Mouse (Mus musculus) bone marrow macrophage, adult 2 months (primary cell): ENCODE data around the gene Tbc1d25. TPM values are rescaled to one million over a fixed set of nuclear protein-coding genes. Genes with fewer than 3 reads are reported as not detected.

Source experiments
- H3K27ac ChIP-seq: 2 replicates; pipeline ENCODE4 v1.5.1; 2012; ENCODE audit warnings: low read depth, low read length; ENCODE audit not compliant: insufficient read depth
- H3K4me1 ChIP-seq: 2 replicates; pipeline ENCODE4 v1.6.1; 2012; ENCODE audit warnings: low read length; ENCODE audit not compliant: control insufficient read depth, insufficient read depth
- H3K4me3 ChIP-seq: 2 replicates; pipeline ENCODE4 v1.5.1; 2012; ENCODE audit warnings: mild to moderate bottlenecking, low read length, moderate library complexity; ENCODE audit not compliant: insufficient read depth
- CTCF ChIP-seq: IDR thresholded peaks from 2 replicates; pipeline ENCODE4 v1.5.1; 2012; ENCODE audit warnings: low read depth, mild to moderate bottlenecking, low read length, moderate library complexity
- POLR2A ChIP-seq: IDR thresholded peaks from 2 replicates; pipeline ENCODE4 v1.6.1; 2012; ENCODE audit warnings: mild to moderate bottlenecking, low read depth, low read length, borderline replicate concordance
- polyA plus RNA-seq: library from polyadenylated mRNA; stranded (reverse); fragments of >200 nt; gene quantifications from 2 replicates; pipeline ENCODE4 v1.2.4, GENCODE M21; 2012; ENCODE audit not compliant: missing spikeins, insufficient read depth, insufficient read length

Gene Tbc1d25
- polyA plus RNA-seq, 1 experiment, result 5.9 TPM

DNA sequence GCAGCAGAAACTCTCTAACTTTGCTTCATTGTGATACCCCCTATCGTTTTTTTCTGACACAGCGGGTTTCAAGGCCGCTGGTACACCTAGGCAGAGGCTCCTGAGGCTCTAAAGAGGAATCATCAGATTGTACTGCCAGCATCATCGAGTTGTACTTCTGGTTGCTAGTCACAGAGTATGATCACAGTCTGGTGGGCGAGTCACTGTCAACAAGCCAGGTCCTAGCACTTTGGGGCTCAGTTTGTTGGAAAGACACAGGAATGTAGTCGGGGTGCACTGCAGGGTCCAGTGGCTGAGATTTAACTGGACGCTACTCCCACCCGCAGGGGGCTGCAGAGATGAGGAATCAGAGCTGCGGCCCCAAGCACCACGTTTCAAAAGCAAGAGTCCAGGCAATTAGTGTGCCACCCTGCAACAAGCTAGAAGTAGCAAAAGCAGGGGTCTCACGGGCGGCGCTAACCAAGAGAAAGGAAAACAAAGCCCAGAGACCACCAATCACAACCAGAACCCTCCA lies 16.2 kb upstream of the Tbc1d25 start:
- Histone ChIP-seq H3K4me3 (peak overlapping the region; percentile 87), H3K27ac (peak overlapping the region; percentile 25; the same call in 1 of the 2 replicates), H3K4me1 (peaks cover 6% of the 10 kb centered on the region)
- TF ChIP-seq CTCF, result no peak
- no peak for TF ChIP-seq POLR2A

DNA sequence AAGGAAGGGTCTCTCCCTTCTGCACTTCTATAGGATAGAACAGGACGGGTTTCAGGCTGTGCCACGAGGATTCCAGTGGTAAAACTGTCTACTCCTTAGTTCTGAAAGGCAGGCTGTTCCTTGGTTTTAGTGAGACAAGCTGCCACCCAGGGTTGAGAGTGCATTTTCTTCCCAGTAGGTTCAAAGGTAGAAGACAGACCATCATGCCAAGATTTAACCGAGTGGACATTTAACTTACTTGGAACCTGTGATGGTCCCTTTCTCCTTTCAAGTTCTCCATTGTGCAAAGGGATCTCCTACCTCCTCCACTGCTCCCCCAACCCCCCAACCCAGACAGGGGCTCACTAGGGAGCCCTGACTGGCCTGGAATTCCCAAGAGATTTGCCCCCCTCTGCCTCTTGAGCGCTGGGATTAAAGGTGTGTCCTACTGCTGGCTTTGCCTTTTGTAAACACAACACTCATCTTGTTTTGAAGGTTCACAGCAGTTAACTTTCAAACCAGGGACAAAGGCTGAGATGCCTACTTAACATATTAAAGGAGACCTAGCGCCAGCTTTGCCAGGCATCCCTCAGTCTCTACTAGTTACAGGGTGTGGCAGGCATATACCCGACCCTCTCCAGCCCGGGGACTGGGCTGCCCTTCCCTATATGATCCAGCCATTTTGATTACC lies 7.0 kb upstream of the Tbc1d25 start:
- Histone ChIP-seq H3K4me3 (no peak overlapping the region), H3K4me1 (no peaks in the 10 kb centered on the region), H3K27ac (no peak overlapping the region)
- TF ChIP-seq POLR2A (no peak), CTCF (no peak)

DNA sequence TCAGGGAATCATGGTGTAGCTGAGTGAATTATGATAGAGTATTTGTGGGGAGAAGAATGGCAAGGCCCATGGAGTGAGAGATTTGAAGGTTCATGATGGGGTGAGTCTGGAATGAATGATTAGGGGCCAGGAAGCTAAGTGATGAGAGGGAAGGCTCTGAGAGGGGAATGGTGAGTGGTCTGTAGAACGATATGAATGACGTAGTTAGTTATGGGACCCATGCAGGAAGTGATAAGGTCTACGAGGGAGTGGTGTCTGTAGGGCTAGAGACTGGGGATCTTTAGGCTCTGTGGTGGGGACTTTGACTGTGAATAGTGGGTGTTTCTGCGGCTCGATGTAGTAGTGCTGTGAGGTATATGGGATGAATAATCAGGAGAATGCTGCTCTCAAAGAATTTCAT lies 3.7 kb upstream of the Tbc1d25 start:
- H3K4me1 ChIP-seq, result peaks cover 2% of the 10 kb centered on the region; the same call in 1 of the 2 replicates

DNA sequence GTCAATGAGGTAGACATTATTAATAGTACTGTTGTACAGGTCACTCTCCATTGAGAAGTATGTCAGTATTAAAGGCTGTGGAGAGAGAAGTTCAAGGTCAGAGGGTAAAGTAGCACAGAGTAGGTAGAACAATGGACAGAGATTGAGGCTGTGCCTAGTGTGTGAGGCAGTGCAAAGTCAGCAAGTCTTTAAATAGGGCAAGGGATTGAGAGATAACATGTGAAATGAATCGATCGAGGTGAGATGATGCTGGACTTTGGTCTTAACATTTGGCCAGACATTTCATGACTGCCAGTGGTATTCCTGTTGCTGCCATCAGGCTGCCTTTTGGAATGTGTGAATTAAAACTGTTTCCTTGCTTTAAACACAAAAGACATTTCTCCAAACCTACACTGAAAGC lies 2.9 kb upstream of the Tbc1d25 start:
- no peak overlapping the region for H3K4me3 ChIP-seq
- TF ChIP-seq POLR2A (no peak), CTCF (no peak)
- H3K4me1 ChIP-seq, result peaks cover 2% of the 10 kb centered on the region; the same call in 1 of the 2 replicates
- no peak overlapping the region for H3K27ac ChIP-seq

More for the DNA sequence above, 3.7 kb upstream of the Tbc1d25 start:
- no peak overlapping the region for H3K27ac ChIP-seq
- no peak overlapping the region for H3K4me3 ChIP-seq
- TF ChIP-seq POLR2A (no peak), CTCF (no peak)

DNA sequence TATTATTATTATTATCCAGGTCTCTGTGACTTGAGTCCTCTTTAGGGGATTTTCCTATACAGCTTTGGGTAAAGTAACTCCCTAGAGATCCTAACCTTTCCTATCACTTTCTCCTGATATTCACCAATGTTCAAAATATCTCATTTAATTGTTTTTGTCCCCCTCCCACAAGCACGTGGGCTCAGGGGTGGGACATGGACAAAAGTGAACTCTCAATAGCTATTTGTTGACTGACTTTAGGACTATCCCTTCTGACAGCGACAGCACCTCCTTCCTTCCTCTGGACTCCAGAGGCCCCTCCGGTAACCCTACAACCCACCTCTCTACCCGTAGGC lies 845 bp downstream of the Tbc1d25 start:
- peak overlapping the region; percentile 97 for H3K4me3 ChIP-seq
- no peak for TF ChIP-seq CTCF
- no peak for TF ChIP-seq POLR2A
- peaks cover 7% of the 10 kb centered on the region for H3K4me1 ChIP-seq
- H3K27ac ChIP-seq, result no peak overlapping the region; the same call in 1 of the 2 replicates

DNA sequence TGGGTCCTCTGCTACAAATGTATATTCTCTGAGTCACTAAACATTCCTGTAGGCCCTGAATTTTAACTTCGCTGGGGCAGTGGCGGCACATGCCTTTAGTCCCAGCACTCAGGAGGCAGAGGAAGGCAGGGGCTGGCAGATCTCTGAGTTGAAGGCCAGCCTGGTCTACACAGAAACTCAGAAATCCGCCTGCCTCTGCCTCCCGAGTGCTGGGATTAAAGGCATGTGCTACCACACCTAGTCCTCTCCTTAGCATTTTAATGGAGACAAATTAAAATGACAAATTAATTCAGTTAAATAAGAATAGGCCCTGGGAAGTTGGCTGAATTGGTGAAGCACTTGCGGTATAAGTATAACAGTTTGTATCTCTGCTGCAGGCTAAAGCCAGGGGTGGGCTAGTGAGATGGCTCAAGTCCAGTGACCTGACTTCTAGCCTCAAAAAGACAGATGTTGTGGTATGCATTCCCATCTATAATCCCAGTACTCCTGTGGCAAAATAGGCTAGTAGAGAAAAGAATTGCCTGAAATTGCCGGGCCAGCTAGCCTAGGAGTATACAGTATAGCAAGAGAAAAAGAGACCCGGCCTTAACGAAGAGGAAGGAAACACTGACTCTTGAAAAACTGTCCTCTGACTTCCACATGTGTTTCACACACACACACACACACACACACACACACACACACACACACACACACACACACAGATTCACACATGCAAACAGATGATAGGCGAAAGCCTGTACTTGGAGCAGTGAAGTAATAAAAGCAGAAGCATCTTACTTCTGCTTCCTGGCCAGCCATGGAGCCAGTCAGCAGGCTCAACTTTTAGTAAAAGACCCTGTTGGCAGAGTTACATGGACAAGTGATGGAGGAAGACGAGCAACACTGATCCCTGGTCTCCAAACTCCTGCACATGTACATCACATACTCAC lies 8.0 kb downstream of the Tbc1d25 start:
- H3K27ac ChIP-seq, result peak overlapping the region; percentile 75
- TF ChIP-seq CTCF (no peak), POLR2A (no peak)

DNA sequence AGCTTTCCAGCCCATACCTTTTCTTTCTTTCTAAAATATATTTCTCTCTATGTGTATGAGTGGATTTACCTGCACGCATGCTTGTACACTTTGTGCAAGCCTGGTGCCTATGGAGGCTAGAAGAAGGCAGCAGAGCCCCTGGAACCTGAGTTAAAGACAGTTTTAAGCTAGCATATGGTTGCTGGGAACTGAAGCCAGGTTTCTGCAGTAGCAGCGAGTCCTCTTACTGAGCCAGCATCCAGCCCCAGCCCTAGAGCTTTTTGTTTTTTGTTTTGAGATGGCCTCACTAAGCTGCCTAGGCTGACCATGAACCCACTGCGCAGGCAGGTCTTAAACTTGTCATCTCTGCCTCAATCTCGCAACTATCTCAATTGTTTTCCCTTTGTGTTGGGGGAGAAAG lies 11.5 kb downstream of the Tbc1d25 start:
- H3K4me3 ChIP-seq, result no peak overlapping the region
- no peak for TF ChIP-seq POLR2A
- TF ChIP-seq CTCF, result no peak

More for the DNA sequence above, 8.0 kb downstream of the Tbc1d25 start:
- Histone ChIP-seq H3K4me1 (peaks cover 20% of the 10 kb centered on the region), H3K4me3 (no peak overlapping the region)

DNA sequence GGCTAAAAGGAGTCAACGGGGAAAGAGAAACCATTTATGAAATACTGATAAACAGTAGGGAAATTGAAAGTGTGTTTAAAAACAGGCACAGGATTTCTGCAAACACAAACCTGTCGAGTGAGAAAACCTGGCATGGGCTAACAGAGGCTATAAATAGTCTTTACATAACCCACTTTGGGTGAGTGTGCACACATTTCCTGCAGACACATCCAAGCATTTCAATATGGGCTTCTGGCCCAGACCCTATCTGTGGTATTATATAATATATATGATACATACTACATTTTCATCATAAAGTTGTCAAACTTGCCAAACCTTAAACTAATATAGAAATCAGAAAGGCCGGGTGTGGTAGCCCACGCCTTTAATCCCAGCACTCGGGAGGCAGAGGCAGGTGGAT lies 12.9 kb downstream of the Tbc1d25 start:
- TF ChIP-seq POLR2A (no peak), CTCF (no peak)
- Histone ChIP-seq H3K4me1 (peaks cover 11% of the 10 kb centered on the region), H3K27ac (no peak overlapping the region), H3K4me3 (no peak overlapping the region)

More for the DNA sequence above, 11.5 kb downstream of the Tbc1d25 start:
- H3K4me1 ChIP-seq, result peaks cover 17% of the 10 kb centered on the region
- no peak overlapping the region for H3K27ac ChIP-seq

DNA sequence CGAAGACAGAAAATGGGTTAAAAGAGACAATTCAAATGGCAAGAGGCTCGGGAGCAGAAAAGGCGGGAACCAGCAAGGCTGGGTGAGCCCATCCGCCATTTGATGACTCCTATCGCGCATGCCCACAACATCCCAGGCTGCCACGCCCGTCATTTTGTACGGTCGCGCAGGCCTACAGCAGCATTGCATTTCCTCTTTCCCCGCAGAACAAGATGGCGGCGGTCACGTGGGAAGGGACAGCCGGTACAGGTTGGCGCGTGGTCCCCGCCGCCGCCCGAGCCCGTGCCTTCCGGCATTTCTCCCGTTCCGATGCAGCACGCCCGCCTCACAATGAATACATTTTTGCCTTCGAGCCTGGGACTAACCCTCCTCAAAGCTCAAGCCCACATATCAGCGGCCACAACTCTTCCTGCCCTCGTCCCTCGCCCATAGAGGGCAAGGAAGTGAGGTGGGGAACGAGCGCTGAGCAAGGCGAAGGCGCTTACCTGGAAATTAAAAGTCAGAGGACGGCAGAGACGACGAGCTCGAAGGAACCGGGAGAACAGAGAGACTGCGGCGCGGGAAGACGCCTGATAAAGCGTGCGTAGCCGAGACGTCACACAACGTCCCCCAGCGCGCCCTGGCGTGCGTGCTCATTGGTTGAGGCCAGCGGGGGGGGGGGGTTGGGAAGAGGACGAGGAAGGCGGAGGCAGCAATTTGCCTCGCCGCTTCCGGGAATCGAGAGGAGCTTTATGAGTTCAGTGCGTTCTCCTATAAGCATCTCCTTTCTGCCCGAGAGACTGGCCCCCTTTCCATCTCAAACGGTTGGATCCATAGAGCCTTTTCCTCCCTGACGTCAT lies 30.6 kb downstream of the Tbc1d25 start, which contains the start of gene Rbm3:
TSS of gene Rbm3 (minus strand) at position 728 of the 839 bp plus-strand sequence.
- Histone ChIP-seq H3K4me1 (no peaks in the 10 kb centered on the region; the same call in 1 of the 2 replicates), H3K27ac (peak within 1 kb of the TSS; percentile 98), H3K4me3 (peak within 1 kb of the TSS; percentile 92)
- TF ChIP-seq CTCF (no peak), POLR2A (no peak)
